Mouse (Mus musculus): ENCODE results near the gene Stat1. TPM values are rescaled to one million over a fixed set of nuclear protein-coding genes. Genes with fewer than 3 reads are reported as not detected.
A peak's percentile ranks its signal among the peaks of the same experiment; 100 is the strongest.

Stat1 gene
- polyA plus RNA-seq, 2 experiments from 2014 or later = 971 to 1,303 TPM

- no peak for ATAC-seq
Measured at GRCm38 (mm10) chr1:52166652-52167220, 47.5 kb downstream of the Stat1 start.

GRCm38 (mm10) chr1:52170057-52170456 is 50.8 kb downstream of the Stat1 start:
- ATAC-seq = peak; percentile 62

DNA sequence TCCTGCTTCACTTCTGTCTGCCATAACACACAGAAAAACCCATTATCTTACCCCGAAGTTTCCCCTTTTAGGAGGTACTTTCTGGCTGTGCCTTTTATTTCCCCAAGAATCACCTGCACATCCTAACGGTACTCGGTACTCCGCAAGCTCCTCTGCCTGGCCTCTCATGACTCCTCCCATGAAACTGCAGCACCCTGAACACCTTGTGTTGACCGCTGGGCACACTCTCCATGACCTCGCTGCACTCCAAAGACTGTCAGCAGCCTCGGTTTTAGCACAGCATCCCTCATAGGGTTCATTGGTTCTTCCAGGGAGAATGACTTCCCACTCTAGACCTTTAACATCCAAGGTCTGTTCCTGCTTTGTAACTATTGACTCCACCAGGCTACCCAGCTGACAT is 51.5 kb downstream of the Stat1 start:
- ATAC-seq = peak; percentile 5

GRCm38 (mm10) chr1:52171271-52171670 is 52.0 kb downstream of the Stat1 start:
- ATAC-seq = peak; percentile 49

- no peak for ATAC-seq
Measured at GRCm38 (mm10) chr1:52175321-52175720, 56.1 kb downstream of the Stat1 start.

DNA sequence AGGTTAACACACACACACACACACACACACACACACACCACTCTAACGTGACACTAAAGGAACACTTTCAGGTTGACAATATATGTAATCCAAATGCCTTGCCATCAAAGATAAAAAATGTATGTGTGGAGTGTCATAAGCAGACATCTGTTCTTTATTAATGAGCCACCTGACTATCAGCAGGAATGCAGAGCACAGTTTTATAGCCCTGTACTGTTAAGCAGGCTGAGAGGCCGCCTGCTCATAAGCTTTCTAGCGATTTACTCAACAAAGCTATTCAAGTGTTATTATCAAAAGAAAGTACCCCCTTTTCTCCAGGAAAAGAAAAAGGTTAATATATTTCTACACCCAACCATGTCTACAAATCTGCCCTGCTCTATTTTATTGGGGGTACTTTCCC is 56.7 kb downstream of the Stat1 start:
- no peak for ATAC-seq

- no peak for ATAC-seq
Measured at GRCm38 (mm10) chr1:52176999-52177398, 57.8 kb downstream of the Stat1 start.

DNA sequence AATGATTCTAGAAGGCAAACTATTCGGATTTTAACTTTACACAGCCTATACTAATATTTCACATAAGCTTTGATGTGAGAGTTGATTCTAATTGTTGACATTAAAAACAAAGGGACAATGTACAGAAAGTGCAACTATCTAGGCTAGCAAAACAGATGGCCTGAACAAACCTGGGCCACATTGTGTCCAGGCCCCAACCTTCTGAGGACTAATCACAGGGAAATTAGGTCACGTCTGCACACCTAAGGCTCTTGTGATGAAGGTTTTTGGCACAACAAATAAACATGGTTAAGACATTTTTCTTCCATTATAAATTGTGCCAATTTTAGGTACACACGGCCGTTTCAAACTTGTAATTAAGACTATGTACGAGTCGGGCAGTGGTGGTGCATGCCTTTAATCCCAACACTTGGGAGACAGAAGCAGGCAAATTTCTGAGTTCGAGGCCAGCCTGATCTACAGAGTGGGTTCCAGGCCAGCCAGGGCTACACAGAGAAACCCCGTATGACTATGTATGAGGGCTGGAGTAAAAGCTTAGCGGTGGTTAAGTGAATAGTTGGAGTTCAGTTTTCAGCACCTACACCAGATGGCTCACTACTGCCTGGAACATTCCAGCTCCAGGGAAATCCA is 60.8 kb downstream of the Stat1 start:
- no peak for ATAC-seq

GRCm38 (mm10) chr1:52181994-52182393 is 62.8 kb downstream of the Stat1 start:
- no peak for ATAC-seq

- no peak for ATAC-seq
Measured at GRCm38 (mm10) chr1:52182992-52183391, 63.8 kb downstream of the Stat1 start.

Other genes with a start within 250 kb of the Stat1 start
- gene Myo1b, start 203.4 kb upstream of the Stat1 start, polyA plus RNA-seq (2017; shearing (Covaris generic)) = 1 to 10 TPM in 1 of 2 experiments, under 1 TPM in 1; 0.23 to 1.1 TPM
- 100 to 1,000 TPM; 123 to 149 TPM for gene Stat4, start 132.3 kb upstream of the Stat1 start, polyA plus RNA-seq (2017; shearing (Covaris generic))
- 10 to 100 TPM; 41.0 to 62.7 TPM for gene Gls, start 113.8 kb downstream of the Stat1 start, polyA plus RNA-seq (2017; shearing (Covaris generic))